ENCODE assay signal across 32 mouse cellular contexts in the genomic region with DNA sequence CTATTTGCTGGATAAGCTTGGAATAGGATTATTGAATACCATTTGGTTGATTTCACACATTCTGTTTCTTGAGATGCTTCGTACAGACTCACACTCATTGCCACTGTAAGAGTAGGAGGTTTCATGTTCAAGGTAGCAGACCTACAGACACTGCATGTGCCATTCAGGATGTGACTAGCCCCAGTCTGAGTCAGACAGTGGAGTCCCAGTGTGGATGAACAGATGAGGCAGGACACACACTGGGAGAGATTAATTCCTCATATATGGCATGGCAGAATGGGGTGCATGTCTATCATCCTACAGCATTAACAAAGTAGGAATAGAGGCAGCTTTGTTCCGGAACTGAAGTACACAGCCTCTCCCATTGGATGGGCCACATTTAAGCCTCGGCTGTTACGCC. TPM values are rescaled to one million over a fixed set of nuclear protein-coding genes. Genes with fewer than 3 reads are reported as not detected.
"Had no signal": no experiment of that assay in that cellular context is flagged by ENCODE, and none has a peak within 500 bp of the region (broad histone marks: within the 10 kb centered on the region; RNA-seq: fewer than 3 reads in every experiment).

No protein-coding gene starts in this region.

- H3K9ac ChIP-seq: embryonic facial prominence, embryonic 12.5 days; embryonic facial prominence, embryonic 13.5 days; embryonic facial prominence, embryonic 15.5 days; forebrain, embryonic 12.5 days; forebrain, embryonic 13.5 days; forebrain, embryonic 15.5 days; forebrain, postnatal 0 days had no signal

- H3K36me3 ChIP-seq: forebrain, embryonic 12.5 days; forebrain, embryonic 15.5 days had no signal

- H3K4me1 ChIP-seq: embryonic facial prominence, embryonic 10.5 days; embryonic facial prominence, embryonic 12.5 days; embryonic facial prominence, embryonic 13.5 days; forebrain, embryonic 10.5 days; forebrain, embryonic 12.5 days; forebrain, embryonic 13.5 days; forebrain, embryonic 15.5 days had no signal

- H3K27ac ChIP-seq: embryonic facial prominence, embryonic 10.5 days; embryonic facial prominence, embryonic 12.5 days; embryonic facial prominence, embryonic 13.5 days; embryonic facial prominence, embryonic 15.5 days; forebrain, embryonic 10.5 days; forebrain, embryonic 12.5 days; forebrain, embryonic 13.5 days; forebrain, embryonic 15.5 days; gastrocnemius, adult 2 months; heart, adult 2 months had no signal

- H3K4me3 ChIP-seq: embryonic facial prominence, embryonic 10.5 days; embryonic facial prominence, embryonic 12.5 days; embryonic facial prominence, embryonic 13.5 days; embryonic facial prominence, embryonic 15.5 days; erythroblast, embryonic 14.5 days; forebrain, embryonic 10.5 days; forebrain, embryonic 12.5 days; forebrain, embryonic 13.5 days; forebrain, embryonic 15.5 days; gastrocnemius, adult 2 months; heart, adult 2 months had no signal

- H3K27me3 ChIP-seq: embryonic facial prominence, embryonic 12.5 days; embryonic facial prominence, embryonic 13.5 days; embryonic facial prominence, embryonic 15.5 days; forebrain, embryonic 13.5 days; forebrain, embryonic 15.5 days had no signal

- H3K4me2 ChIP-seq: embryonic facial prominence, embryonic 12.5 days; embryonic facial prominence, embryonic 13.5 days; embryonic facial prominence, embryonic 15.5 days; forebrain, embryonic 12.5 days; forebrain, embryonic 13.5 days; forebrain, embryonic 15.5 days; heart, embryonic 11.5 days had no signal

- DNase-seq: cerebellum, adult 8-10 months; cerebellum, adult 9-10 months; cerebellum, adult 9-11 months; cerebellum, postnatal 10 days; cerebellum, postnatal 14 days; cerebellum, postnatal 25 days; cerebellum, postnatal 36 days; embryo, embryonic 11 days; forebrain, postnatal 0 days; gastrocnemius, adult 2 months; gastrocnemius, postnatal 10 days; gastrocnemius, postnatal 14 days; gastrocnemius, postnatal 25 days; gastrocnemius, postnatal 36 days; heart, adult 18-20 months; heart, adult 2 months had no signal

- ATAC-seq: forebrain, embryonic 13.5 days; forebrain, embryonic 14.5 days; forebrain, embryonic 15.5 days; forebrain, embryonic 16.5 days; forebrain, postnatal 0 days had no signal

- H3K9me3 ChIP-seq: embryonic facial prominence, embryonic 10.5 days; embryonic facial prominence, embryonic 12.5 days; embryonic facial prominence, embryonic 13.5 days; embryonic facial prominence, embryonic 15.5 days; forebrain, embryonic 10.5 days; forebrain, embryonic 12.5 days; forebrain, embryonic 13.5 days; forebrain, embryonic 15.5 days had no signal

RNA-seq across cellular contexts. Expression of a gene that starts 8.1 kb away (rescaled TPM):
- polyA plus RNA-seq: cortical plate, adult 2 months; embryonic facial prominence, embryonic 10.5 days; embryonic facial prominence, embryonic 11.5 days; embryonic facial prominence, embryonic 13.5 days; erythroblast, embryonic 14.5 days; forebrain, embryonic 11.5 days; forebrain, embryonic 12.5 days; forebrain, embryonic 13.5 days; forebrain, embryonic 14.5 days; forebrain, embryonic 15.5 days; forebrain, embryonic 16.5 days; forebrain, postnatal 0 days; frontal cortex, adult 2 months had no signal
